Mouse (Mus musculus): ENCODE measurements at regions not wholly inside any gene's neighbourhood (a gene's known extent, or its start where the extent isn't known, plus 50 kb on each side); places are given as distances from the start of the nearest gene placed in this dataset.
"Not testable (repeated sequence)": the region's sequence is repeated elsewhere in the genome, so short reads cannot be mapped to it uniquely, and the experiment has no call there.

DNA sequence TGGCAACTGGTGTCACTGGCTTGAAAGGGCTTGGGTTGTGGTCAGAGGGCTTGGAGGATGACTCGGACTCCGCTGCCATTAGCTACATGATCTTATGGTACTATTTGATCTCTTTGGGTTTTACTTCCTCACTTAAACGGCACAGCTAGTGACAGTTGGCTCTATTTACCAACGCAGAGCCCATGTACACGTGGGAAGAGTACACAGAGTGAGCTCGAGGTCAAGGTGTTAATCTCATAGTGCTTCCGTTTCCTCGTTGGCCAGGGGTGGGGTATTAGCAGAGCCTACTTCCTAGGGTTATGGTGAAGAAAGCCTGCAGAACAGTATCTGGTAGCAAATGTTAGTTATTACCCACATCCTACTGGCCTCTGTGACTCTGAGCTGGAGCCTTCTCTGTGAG is 96.2 kb downstream of the Fam43a start:
- H3K27me3 ChIP-seq (ENCODE audit: insufficient read depth, low read length) = no peaks in the 10 kb centered on the region
- 48% methylated on average over 8 of the region's 8 CpGs for WGBS (ENCODE audit: insufficient replicate concordance)
- DNase-seq = no peak
- no peaks in the 10 kb centered on the region for H3K36me3 ChIP-seq (replicated peaks; ENCODE audit: insufficient read depth, low read length)
- H3K27ac ChIP-seq (ENCODE audit: low read depth) = no peak overlapping the region
- H3K4me1 ChIP-seq (ENCODE audit: insufficient read depth) = no peaks in the 10 kb centered on the region
- no peaks in the 10 kb centered on the region for H3K9me3 ChIP-seq (ENCODE audit: low read length)
- ATAC-seq = no peak
- H3K4me2 ChIP-seq (ENCODE audit: low read depth, low read length) = no peak overlapping the region
- no peak for TF ChIP-seq CTCF (IDR thresholded peaks at IDR 0.05; ENCODE audit: low read depth)
- TF ChIP-seq EP300 (IDR thresholded peaks at IDR 0.05; ENCODE audit: low read depth) = no peak
- H3K4me3 ChIP-seq (ENCODE audit: low read depth, low read length) = no peak overlapping the region
- H3K9ac ChIP-seq (replicated peaks) = no peak overlapping the region

DNA sequence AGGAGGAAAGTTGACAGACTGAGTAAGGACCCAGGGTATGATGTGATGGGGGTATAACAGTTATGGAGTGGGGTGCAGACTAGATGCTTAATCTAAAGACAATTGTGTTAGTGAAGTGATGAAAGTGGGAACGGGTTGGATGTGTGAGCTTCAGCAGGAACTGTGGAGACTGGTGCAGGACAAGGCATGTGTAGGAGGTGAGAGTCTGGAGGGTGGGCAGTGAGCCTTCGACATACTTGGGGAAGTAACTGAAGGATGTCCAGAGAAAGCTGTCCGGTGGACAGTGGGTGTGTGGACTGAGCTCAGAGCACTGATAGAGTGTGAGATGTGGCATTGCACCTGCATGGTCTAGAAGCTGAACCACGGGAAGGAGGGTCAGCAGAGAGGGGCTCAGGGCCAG is 97.7 kb downstream of the Fam43a start:
- no peak for ATAC-seq
- Histone ChIP-seq H3K36me3 (replicated peaks; ENCODE audit: insufficient read depth, low read length) (no peaks in the 10 kb centered on the region), H3K4me1 (ENCODE audit: insufficient read depth) (no peaks in the 10 kb centered on the region), H3K9me3 (ENCODE audit: low read length) (no peaks in the 10 kb centered on the region), H3K27ac (ENCODE audit: low read depth) (no peak overlapping the region), H3K4me2 (ENCODE audit: low read depth, low read length) (no peak overlapping the region), H3K9ac (replicated peaks) (no peak overlapping the region), H3K27me3 (ENCODE audit: insufficient read depth, low read length) (no peaks in the 10 kb centered on the region), H3K4me3 (ENCODE audit: low read depth, low read length) (no peak overlapping the region)
- DNase-seq = no peak
- TF ChIP-seq CTCF (IDR thresholded peaks at IDR 0.05; ENCODE audit: low read depth) (no peak), EP300 (IDR thresholded peaks at IDR 0.05; ENCODE audit: low read depth) (no peak)
- WGBS (ENCODE audit: insufficient replicate concordance) = 67% methylated on average over 4 of the region's 4 CpGs

DNA sequence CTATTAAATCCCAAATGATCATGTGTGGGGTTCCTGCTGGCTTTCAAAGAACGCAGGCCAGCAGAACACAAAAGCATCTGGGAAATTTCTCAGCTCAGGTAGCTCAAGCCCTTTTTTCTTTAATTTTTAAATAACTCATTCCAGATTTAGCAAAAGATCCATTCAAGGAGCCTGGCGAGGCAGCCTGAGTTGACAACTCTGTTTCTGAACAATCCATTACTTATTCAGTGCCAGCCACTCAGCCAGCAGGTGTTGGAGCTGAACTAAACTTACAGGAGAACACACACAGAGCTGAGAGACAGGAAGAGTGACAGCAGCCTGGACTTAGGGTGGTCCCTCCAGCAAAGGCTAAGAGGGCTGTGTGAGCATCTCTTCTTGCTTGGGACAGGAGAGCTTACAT is 98.3 kb downstream of the Fam43a start:
- 71% methylated on average over 2 of the region's 2 CpGs for WGBS (ENCODE audit: insufficient replicate concordance)
- Histone ChIP-seq H3K9ac (replicated peaks) (no peak overlapping the region), H3K4me3 (ENCODE audit: low read depth, low read length) (no peak overlapping the region), H3K9me3 (ENCODE audit: low read length) (no peaks in the 10 kb centered on the region), H3K27me3 (ENCODE audit: insufficient read depth, low read length) (no peaks in the 10 kb centered on the region), H3K36me3 (replicated peaks; ENCODE audit: insufficient read depth, low read length) (no peaks in the 10 kb centered on the region), H3K4me2 (ENCODE audit: low read depth, low read length) (no peak overlapping the region), H3K27ac (ENCODE audit: low read depth) (no peak overlapping the region), H3K4me1 (ENCODE audit: insufficient read depth) (no peaks in the 10 kb centered on the region)
- no peak for ATAC-seq
- DNase-seq = no peak
- TF ChIP-seq EP300 (IDR thresholded peaks at IDR 0.05; ENCODE audit: low read depth) = no peak
- TF ChIP-seq CTCF (IDR thresholded peaks at IDR 0.05; ENCODE audit: low read depth) = no peak

DNA sequence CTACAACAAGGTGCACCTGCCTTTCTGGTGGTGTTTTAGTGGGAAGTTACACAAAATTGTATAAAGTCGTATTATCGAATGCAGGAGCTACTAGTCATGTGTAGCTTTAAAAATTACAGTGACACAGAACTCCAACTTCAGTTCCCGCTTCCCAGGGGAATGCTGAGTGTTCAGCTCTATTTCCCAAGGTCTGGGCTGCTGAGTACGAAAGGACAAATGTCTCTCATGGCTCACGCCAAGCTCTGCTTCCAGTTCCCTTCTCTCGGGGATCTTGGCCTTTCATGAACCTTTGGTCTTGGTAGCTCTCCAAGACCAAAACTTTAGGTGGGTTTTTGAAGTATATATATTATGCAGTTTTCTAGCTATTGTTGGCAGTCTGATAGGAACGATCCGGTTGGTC is 104.3 kb downstream of the Fam43a start:
- Histone ChIP-seq H3K27ac (ENCODE audit: low read depth) (no peak overlapping the region), H3K4me3 (ENCODE audit: low read depth, low read length) (no peak overlapping the region), H3K36me3 (replicated peaks; ENCODE audit: insufficient read depth, low read length) (no peaks in the 10 kb centered on the region), H3K9me3 (ENCODE audit: low read length) (no peaks in the 10 kb centered on the region), H3K4me1 (ENCODE audit: insufficient read depth) (no peaks in the 10 kb centered on the region), H3K9ac (replicated peaks) (no peak overlapping the region), H3K4me2 (ENCODE audit: low read depth, low read length) (no peak overlapping the region), H3K27me3 (ENCODE audit: insufficient read depth, low read length) (no peaks in the 10 kb centered on the region)
- 82% methylated on average over 8 of the region's 8 CpGs for WGBS (ENCODE audit: insufficient replicate concordance)
- ATAC-seq (no peak), DNase-seq (no peak)
- TF ChIP-seq EP300 (IDR thresholded peaks at IDR 0.05; ENCODE audit: low read depth) (no peak), CTCF (IDR thresholded peaks at IDR 0.05; ENCODE audit: low read depth) (no peak)

DNA sequence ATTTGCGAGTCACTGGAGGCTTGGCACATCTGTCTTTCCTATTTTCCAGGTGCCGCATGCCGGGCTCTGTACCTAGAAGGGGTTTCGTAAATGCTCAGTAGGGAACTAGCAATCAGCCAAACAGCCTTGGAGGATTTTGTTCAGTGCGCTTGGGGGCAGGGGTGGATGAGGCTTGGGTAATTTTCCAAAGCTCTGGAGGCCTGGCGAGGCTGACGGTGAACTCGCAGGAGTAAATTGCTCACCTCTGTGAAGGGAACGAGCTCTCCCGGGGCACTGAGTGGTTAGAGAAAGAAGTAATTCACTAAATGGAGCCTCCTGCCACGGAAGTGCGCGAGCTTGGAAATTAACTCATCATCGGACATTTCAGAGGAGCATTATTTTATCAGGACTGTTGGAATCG is 110.0 kb downstream of the Fam43a start:
- no peak for DNase-seq
- H3K9me3 ChIP-seq (ENCODE audit: low read length) = no peaks in the 10 kb centered on the region
- no peak overlapping the region for H3K4me3 ChIP-seq (ENCODE audit: low read depth, low read length)
- TF ChIP-seq CTCF (IDR thresholded peaks at IDR 0.05; ENCODE audit: low read depth) = no peak
- no peak for TF ChIP-seq EP300 (IDR thresholded peaks at IDR 0.05; ENCODE audit: low read depth)
- H3K4me2 ChIP-seq (ENCODE audit: low read depth, low read length) = no peak overlapping the region
- no peak overlapping the region for H3K9ac ChIP-seq (replicated peaks)
- H3K27ac ChIP-seq (ENCODE audit: low read depth) = no peak overlapping the region
- no peaks in the 10 kb centered on the region for H3K27me3 ChIP-seq (ENCODE audit: insufficient read depth, low read length)
- WGBS (ENCODE audit: insufficient replicate concordance) = 81% methylated on average over 15 of the region's 15 CpGs
- no peaks in the 10 kb centered on the region for H3K4me1 ChIP-seq (ENCODE audit: insufficient read depth)
- no peak for ATAC-seq
- H3K36me3 ChIP-seq (replicated peaks; ENCODE audit: insufficient read depth, low read length) = no peaks in the 10 kb centered on the region

DNA sequence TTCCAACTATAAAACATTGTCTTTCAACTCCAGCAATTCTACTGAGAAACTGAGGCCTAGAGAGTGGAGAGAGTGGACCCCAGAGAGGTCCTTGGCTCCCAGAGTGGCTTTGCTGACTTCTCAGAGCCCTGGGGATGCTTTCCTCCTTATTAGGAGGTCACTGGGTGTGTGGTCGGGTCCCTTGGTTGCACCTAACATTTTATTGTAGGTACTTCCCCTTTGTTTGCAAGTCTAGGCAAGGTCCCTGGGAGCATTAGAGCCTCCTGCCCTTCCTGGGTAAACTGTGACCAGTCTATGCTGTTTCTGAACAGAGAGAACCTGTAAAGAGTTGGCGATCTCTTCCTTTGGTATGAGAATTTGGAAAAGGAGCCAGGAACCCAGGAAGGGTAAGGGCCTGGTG is 110.5 kb downstream of the Fam43a start:
- Histone ChIP-seq H3K36me3 (replicated peaks; ENCODE audit: insufficient read depth, low read length) (no peaks in the 10 kb centered on the region), H3K9me3 (ENCODE audit: low read length) (no peaks in the 10 kb centered on the region), H3K4me2 (ENCODE audit: low read depth, low read length) (no peak overlapping the region), H3K4me3 (ENCODE audit: low read depth, low read length) (no peak overlapping the region), H3K27ac (ENCODE audit: low read depth) (no peak overlapping the region), H3K27me3 (ENCODE audit: insufficient read depth, low read length) (no peaks in the 10 kb centered on the region), H3K4me1 (ENCODE audit: insufficient read depth) (no peaks in the 10 kb centered on the region), H3K9ac (replicated peaks) (no peak overlapping the region)
- ATAC-seq = no peak
- no peak for DNase-seq
- 59% methylated on average over 2 of the region's 2 CpGs for WGBS (ENCODE audit: insufficient replicate concordance)
- TF ChIP-seq EP300 (IDR thresholded peaks at IDR 0.05; ENCODE audit: low read depth) (no peak), CTCF (IDR thresholded peaks at IDR 0.05; ENCODE audit: low read depth) (no peak)

DNA sequence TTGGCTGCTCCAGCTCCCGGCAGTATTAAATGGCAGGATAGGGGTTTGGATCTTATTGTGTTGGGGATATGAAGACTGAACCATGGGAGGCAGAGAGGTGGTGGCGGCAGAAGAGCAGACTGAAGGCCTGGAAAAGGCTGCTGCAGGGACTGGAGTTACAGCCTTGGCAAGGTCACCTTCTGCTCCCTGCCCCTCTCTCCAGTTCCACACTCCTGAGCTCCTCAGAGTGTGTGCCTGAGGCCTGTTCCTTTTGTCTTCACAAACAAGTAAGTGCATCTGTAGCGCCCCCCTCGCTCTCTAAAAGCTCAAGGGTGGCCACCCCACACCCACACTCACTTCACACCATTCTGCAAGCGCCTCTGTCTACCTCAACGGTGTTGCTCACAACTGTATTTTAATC is 113.0 kb downstream of the Fam43a start:
- Histone ChIP-seq H3K9me3 (ENCODE audit: low read length) (no peaks in the 10 kb centered on the region), H3K27ac (ENCODE audit: low read depth) (no peak overlapping the region), H3K9ac (replicated peaks) (no peak overlapping the region), H3K4me2 (ENCODE audit: low read depth, low read length) (no peak overlapping the region), H3K27me3 (ENCODE audit: insufficient read depth, low read length) (no peaks in the 10 kb centered on the region), H3K4me1 (ENCODE audit: insufficient read depth) (no peaks in the 10 kb centered on the region), H3K4me3 (ENCODE audit: low read depth, low read length) (no peak overlapping the region), H3K36me3 (replicated peaks; ENCODE audit: insufficient read depth, low read length) (no peaks in the 10 kb centered on the region)
- DNase-seq = no peak
- ATAC-seq = no peak
- TF ChIP-seq EP300 (IDR thresholded peaks at IDR 0.05; ENCODE audit: low read depth) = no peak
- TF ChIP-seq CTCF (IDR thresholded peaks at IDR 0.05; ENCODE audit: low read depth) = no peak
- 85% methylated on average over 6 of the region's 6 CpGs for WGBS (ENCODE audit: insufficient replicate concordance)

DNA sequence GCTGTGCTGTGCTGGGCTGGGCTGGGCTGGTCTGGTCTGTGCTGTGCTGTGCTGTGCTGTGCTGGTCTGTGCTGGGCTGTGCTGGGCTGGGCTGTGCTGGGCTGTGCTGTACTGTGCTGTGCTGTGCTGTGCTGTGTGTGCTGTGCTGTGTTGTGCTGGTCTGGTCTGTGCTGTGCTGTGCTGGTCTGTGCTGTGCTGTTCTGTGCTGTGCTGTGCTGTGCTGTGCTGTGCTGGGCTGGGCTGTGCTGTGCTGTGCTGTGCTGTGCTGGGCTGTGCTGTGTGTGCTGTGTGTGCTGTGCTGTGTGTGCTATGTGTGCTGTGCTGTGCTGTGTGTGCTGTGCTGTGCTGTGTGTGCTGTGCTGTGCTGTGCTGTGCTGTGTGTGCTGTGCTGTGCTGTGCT is 118.1 kb downstream of the Fam43a start:
- H3K27ac ChIP-seq (ENCODE audit: low read depth); ATAC-seq; H3K4me2 ChIP-seq (ENCODE audit: low read depth, low read length): not testable (repeated sequence)

More for the DNA sequence above, 118.1 kb downstream of the Fam43a start:
- not testable (repeated sequence) for DNase-seq; H3K9ac ChIP-seq (replicated peaks); H3K4me3 ChIP-seq (ENCODE audit: low read depth, low read length); H3K36me3 ChIP-seq (replicated peaks; ENCODE audit: insufficient read depth, low read length); H3K27me3 ChIP-seq (ENCODE audit: insufficient read depth, low read length); H3K9me3 ChIP-seq (ENCODE audit: low read length); H3K4me1 ChIP-seq (ENCODE audit: insufficient read depth)

Measured in liver, postnatal 0 days (tissue).